Mouse (Mus musculus) embryo, embryonic 10 days (tissue): ENCODE data around the gene Rmdn3.

Experiments
- DNase-seq: peaks from one replicate; pipeline ENCODE4 v3.0.0-alpha.2; 2015; ENCODE audit warnings: low spot score

Rmdn3 gene

GRCm38 (mm10) chr2:119167866-119168256, 11.0 kb upstream of the Rmdn3 start:
- no peak for DNase-seq

GRCm38 (mm10) chr2:119166901-119167865, 10.3 kb upstream of the Rmdn3 start, which contains the start of gene Gchfr:
Gene Gchfr (plus strand): TSS chr2:119167773.
- peak; percentile 81 for DNase-seq

- no peak for DNase-seq
Measured at GRCm38 (mm10) chr2:119165401-119165800, 8.6 kb upstream of the Rmdn3 start.

DNA sequence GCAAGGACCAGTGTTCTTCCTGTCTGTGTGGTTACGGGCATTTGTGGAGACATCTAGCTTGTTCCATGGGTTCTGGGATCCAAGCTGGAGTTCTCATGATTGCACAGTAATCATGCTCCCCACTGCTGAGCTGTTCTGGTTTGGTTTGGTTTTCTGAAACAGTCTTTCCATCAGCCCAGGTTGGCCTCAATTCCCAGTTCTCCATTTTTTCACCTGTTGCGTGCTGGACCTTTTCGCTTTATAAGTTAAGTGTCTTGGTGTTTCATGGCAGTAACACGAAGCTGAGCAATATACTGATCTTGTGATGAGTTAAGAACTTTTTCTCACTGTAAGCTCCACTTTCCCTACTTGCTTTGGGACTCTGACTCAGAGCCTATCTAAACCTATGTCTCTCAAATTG, 7.2 kb upstream of the Rmdn3 start:
- DNase-seq, result no peak

DNA sequence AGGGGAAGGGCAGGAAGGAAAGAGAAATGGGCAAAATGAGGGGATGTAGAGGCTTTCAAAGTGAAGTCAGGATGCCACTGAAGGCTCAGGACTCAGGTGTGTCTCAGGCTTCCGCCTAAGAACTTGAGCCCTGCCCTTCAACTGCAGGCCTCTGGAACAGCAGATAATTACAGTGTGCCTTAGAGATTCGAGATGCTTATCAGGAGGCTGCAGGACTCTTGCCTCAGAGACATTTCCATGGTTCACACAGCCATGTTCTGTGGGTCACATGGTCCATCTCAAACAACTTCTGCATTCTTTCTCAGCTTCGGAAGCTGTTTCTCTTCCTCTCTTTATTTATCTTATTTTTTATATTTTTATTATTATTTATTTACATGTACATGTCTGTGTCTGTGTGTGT, 6.3 kb upstream of the Rmdn3 start:
- no peak for DNase-seq

GRCm38 (mm10) chr2:119161247-119161646, 4.4 kb upstream of the Rmdn3 start:
- DNase-seq, result no peak

- no peak for DNase-seq
Measured at GRCm38 (mm10) chr2:119157836-119158235, 1.0 kb upstream of the Rmdn3 start.

GRCm38 (mm10) chr2:119156081-119156680, 653 bp downstream of the Rmdn3 start:
- DNase-seq, result peak; percentile 38

DNA sequence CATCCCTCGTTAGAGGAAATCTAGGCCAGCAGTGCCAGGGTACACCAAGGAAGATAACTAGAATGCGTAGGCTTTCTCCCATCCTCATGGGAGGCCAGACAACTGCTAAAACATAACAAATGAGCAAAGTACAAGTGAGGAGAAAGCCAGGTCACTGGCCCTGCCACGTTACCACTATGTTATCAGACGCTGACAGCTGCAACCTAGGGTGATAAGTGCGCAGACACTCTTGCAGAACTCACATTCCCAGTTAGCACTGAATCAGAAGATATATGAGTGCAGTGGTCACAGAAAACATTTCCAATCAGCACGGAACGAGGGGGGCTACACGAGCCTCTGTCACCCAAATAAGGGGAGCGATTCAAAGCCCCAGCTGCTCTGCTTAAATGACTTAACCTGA, 1.4 kb downstream of the Rmdn3 start:
- DNase-seq, result peak; percentile 24

GRCm38 (mm10) chr2:119154683-119155082, 2.2 kb downstream of the Rmdn3 start:
- no peak for DNase-seq

- no peak for DNase-seq
Measured at GRCm38 (mm10) chr2:119152255-119152654, 4.6 kb downstream of the Rmdn3 start.

GRCm38 (mm10) chr2:119147775-119148174, 9.1 kb downstream of the Rmdn3 start:
- no peak for DNase-seq

- DNase-seq, result no peak
Measured at GRCm38 (mm10) chr2:119147160-119147678, 9.6 kb downstream of the Rmdn3 start.

DNA sequence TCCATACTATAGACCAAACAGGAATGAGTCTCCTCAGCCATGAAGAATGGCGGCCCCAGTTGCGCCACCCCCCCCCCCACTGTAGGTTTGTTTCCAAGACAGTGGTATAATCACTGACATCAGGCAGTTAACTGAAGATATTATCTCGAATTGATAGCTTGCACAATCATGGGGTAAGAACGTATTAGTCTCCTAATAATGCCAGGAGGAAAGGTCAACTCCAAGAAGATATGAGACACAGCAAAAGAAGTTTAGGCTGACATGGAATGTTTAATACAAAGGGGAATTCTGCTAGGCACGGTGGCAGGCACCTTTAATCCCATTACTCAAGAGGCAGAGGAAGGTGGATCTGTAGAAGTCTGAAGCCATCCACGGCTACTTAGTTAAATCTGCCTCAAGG, 10.4 kb downstream of the Rmdn3 start:
- no peak for DNase-seq

- DNase-seq, result no peak
Measured at GRCm38 (mm10) chr2:119145199-119145598, 11.6 kb downstream of the Rmdn3 start.

DNA sequence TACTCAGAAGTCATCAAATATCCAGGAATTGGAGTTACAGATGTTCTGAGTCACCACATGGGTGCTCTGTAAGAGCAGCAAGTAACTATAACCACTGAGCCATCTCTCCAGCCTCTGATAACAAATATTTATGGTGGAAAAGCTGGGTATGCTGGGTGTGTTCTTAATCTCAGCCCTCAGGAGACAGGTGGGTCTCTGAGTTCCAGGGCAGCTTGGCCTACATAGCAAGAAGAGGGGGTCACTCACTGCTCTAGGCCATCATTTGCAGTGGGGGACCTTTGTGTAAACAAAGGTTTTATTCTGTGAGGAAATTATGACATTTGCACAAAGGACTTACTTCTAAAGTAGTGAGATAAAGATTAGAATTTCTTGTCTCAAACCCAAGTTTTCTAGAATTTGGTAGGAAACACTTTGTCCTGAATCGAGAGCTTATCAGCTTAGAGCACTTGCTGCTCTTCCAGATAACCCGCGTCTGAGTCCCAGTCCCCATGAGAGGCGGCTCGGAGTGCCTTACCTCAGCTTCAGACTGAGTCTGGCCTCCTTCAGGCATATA, 20.4 kb downstream of the Rmdn3 start:
- DNase-seq, result no peak

- DNase-seq, result peak; percentile 40
Measured at GRCm38 (mm10) chr2:119113121-119113925, 43.5 kb downstream of the Rmdn3 start.

GRCm38 (mm10) chr2:119112438-119113112, 44.3 kb downstream of the Rmdn3 start, which contains the start of gene Rad51:
Gene Rad51 (plus strand): TSS chr2:119112793.
- peak; percentile 96 for DNase-seq

DNA sequence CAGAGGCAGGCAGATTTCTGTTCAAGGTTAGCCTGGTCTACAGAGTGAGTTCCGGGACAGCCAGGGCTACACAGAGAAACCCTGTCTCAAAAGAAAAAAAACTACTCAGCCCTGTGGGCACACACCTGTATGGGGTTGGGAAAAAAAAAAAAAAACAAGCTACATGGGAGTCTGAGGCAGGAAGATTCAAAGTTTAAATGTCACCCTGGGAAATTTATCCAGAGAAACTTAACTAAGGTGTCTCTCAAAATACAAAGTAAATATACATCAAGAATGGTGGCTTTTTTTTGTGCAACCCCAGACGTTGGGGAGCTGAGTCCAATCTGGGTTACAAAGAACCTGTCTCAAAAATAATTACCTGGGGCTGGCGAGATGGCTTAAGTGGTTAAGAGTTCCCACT, 45.8 kb downstream of the Rmdn3 start:
- no peak for DNase-seq

DNA sequence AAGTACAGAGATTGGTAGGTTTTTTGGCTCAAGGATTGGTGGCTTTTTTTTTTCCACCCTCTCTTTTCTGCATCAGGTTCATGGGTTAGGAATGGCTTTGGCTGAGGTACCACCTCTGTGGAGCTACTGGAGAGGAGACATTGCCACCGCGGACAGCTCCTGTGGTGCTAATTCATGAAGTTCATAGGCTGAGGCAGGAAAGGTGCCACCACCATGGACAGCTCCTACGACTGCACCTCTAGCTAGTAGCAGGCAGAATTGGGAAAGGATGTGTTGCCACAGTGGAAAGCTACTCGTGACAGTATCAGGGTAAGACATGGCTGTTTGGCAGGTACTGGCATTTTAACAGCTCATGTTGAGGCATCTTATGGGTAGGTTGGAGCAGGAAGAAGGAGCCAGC, 48.3 kb downstream of the Rmdn3 start:
- peak; percentile 75 for DNase-seq

- DNase-seq, result no peak
Measured at GRCm38 (mm10) chr2:119106583-119106982, 50.3 kb downstream of the Rmdn3 start.
